Mouse (Mus musculus) megakaryocyte, embryonic 14.5 days (primary cell): ENCODE measurements around the gene Fam71a.

Experiments used
- FLI1 ChIP-seq: IDR thresholded peaks from 2 replicates; pipeline ENCODE4 v1.6.1; 2012; ENCODE audit warnings: low read length, inconsistent platforms, mixed read lengths
- GATA1 ChIP-seq: IDR thresholded peaks from 3 replicates; pipeline ENCODE4 v1.6.1; 2012; ENCODE audit warnings: mixed read lengths, low read length, inconsistent platforms, borderline replicate concordance

DNA sequence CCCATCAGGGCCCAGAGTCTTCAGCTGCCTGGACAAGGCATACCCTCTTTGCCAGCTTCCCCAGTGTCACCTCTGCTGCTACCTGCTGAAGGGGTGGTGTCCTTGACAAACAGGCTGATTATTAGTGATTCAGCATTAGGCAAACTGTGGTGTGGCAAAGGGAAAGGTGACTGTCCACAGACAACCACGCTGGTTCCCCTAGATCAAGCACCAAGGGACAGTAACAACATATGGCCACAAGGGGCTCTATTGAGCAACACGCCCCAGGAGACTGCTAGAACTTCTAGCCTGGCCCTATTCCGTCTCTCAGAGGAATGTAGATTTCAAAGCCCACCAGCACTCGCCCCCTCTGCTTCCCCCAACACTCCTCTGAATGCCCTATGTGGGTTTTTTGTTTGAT is 11.6 kb downstream of the Fam71a start:
- TF ChIP-seq FLI1 (no peak), GATA1 (no peak)
